Mouse (Mus musculus) colon, adult 2 months (tissue): ENCODE measurements around the gene Tbkbp1. TPM values are rescaled to one million over a fixed set of nuclear protein-coding genes. Genes with fewer than 3 reads are reported as not detected.

Source experiments
- polyA plus RNA-seq: library from polyadenylated mRNA; depleted of rRNA; stranded (reverse); fragments of >200 nt; gene quantifications from 2 replicates; pipeline ENCODE4 v1.2.3, GENCODE M21; 2012; rRNA removed

Tbkbp1 gene
- 7.7 and 7.8 TPM in 2 replicates for polyA plus RNA-seq

DNA sequence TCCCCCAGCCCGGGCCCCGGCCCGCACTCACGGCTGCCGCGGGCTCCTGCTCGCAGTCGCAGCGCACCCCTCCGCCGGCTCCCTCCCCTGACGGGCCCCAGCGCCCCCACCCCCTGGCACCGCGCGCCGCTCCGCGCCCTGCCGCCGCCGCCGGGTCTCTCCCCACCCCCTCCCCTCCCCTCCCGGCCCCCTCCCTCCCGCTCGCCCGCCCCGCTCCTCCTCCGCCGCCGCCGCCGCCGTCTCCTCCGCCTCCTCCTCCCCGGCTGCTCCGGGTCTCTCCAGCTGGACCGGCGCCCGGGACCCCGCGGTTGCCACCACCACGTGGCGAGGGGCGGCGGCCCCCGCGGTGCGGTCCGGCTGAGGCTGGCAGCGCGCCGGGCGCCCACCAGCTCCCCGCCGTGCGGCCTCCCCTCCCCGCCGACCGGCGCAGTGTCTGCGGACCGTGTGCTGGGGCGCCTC is at the start of gene Tbkbp1:
Gene Tbkbp1 (minus strand): TSS at position 153 of the 459 bp plus-strand sequence.

DNA sequence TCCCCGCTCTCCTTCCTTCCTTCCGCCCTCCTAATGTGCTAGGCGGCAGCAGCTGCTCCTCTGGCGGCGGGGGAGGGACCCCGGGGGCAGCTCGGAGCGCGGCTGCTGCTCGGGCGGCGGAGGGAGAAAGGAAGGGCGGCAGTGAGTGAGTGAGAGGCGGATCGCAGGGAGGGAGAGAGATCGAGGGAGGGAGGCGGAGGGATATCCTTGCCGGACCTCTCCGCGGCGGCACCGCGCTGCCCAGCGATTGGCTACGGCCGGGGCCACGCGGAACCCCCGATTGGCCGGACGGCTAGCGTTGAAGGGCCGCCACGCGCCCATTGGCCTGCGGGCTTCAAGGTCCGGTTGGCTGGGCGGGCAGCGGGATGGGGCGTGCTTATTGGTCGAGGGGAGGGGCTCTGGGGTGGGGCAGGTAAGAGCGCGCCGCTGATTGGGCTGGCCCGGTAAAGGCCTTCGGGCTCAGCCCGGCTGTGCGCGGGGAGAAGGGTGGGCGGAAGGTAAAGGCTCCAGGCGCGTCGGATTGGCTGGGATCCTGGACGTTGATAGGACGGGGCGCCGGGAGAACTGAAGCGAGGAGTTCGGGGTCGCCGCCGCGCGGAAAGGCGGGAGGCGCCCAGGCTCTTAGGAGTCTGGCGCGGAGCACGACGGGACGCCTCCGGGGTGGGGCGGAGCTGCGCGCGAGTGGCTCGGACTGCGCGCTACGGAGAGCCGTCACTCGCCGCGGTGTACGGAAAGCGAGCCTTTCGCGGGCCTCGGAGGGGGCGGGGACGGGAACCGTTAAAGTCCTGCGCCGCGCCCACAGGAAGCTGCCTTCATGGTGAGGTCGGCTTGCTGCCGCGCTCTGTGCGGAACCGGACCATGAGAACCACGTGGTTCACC is 36.7 kb upstream of the Tbkbp1 start, which contains the start of gene Kpnb1:
Gene Kpnb1 (minus strand): TSS at position 118 of the 879 bp plus-strand sequence.

DNA sequence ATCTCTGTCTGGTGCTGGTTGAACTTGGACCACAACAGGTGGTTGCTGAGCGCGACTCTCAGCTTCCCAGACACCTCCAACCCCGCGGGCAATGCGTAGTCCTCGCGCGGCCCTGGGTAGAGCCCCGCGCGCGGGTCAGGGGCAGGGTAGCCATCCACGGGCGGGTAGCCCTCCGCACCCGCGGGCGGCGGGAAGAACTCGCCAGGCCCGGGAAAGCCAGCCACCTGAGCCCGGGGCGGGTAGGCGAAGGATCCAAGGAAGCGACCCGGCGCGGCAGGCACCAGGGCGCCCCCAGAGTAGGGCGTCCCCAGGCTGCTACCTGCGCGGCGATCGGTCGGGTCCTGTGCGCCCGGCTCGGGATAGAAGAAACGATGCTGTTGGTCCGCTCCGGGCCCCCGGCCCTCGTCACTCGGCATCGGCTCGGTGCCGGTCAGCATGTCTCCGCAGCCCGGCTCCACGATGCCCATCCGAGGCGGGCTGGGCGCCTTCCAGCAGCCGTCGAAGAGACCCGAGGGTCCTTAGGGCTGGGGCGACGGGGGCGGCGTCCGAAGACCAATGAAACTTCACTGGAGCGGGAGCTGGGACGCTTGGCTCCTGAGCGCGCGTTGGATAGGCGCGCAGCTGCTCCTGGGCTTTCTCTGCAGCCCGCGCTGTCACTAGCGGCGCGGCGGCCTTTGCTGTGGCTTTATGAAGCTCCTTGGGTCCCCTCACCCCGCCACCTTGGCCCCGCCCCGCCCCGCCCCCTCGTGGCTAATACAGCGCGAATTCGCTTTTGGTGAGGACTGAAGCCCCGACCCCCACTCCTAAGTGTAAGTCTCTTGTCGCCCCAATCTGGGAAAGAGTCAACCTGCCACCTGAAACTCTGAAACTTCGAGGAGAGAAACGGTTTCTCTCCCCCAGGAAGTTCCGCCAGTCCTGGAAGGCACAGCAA is 36.4 kb downstream of the Tbkbp1 start, which contains the start of gene Tbx21:
Gene Tbx21 (minus strand): TSS at position 661 of the 931 bp plus-strand sequence.

Other genes with a start within 250 kb of the Tbkbp1 start
- gene Cdk5rap3, start 235.0 kb downstream of the Tbkbp1 start, polyA plus RNA-seq: 36.7 and 41.5 TPM in 2 replicates
- gene Prr15l, start 223.4 kb downstream of the Tbkbp1 start, polyA plus RNA-seq: 237 and 308 TPM in 2 replicates
- gene Pnpo, start 207.5 kb downstream of the Tbkbp1 start, polyA plus RNA-seq: 63.6 and 72.4 TPM in 2 replicates
- gene Sp2, start 168.5 kb downstream of the Tbkbp1 start, polyA plus RNA-seq: 16.6 and 18.3 TPM in 2 replicates
- gene Sp6, start 138.1 kb downstream of the Tbkbp1 start, polyA plus RNA-seq: 0.31 and 0.41 TPM in 2 replicates
- gene Scrn2, start 121.6 kb downstream of the Tbkbp1 start, polyA plus RNA-seq: 18.4 and 19.4 TPM in 2 replicates
- 0.21 and 0.41 TPM in 2 replicates for gene Lrrc46, start 110.1 kb downstream of the Tbkbp1 start, polyA plus RNA-seq
- 154 and 159 TPM in 2 replicates for gene Mrpl10, start 109.9 kb downstream of the Tbkbp1 start, polyA plus RNA-seq
- gene Osbpl7, start 100.9 kb downstream of the Tbkbp1 start, polyA plus RNA-seq: 43.5 and 50.6 TPM in 2 replicates
- 0.25 and 0.54 TPM in 2 replicates for gene Tbx21, start 36.2 kb downstream of the Tbkbp1 start, polyA plus RNA-seq
- 16.9 and 20.8 TPM in 2 replicates for gene Kpnb1, start 36.4 kb upstream of the Tbkbp1 start, polyA plus RNA-seq
- gene Npepps, start 129.1 kb upstream of the Tbkbp1 start, polyA plus RNA-seq: 28.1 and 39.9 TPM in 2 replicates
- 9.4 and 10.0 TPM in 2 replicates for gene Mrpl45, start 164.2 kb upstream of the Tbkbp1 start, polyA plus RNA-seq
- 0.09 TPM in 2 replicates for gene Gpr179, start 200.6 kb upstream of the Tbkbp1 start, polyA plus RNA-seq
- gene Socs7, start 211.1 kb upstream of the Tbkbp1 start, polyA plus RNA-seq: 6.0 and 6.6 TPM in 2 replicates